In genomic region chr5:75046681-75047321, GRCm38 (mm10) we compare ENCODE assay signal across 9 mouse cellular contexts. TPM values are rescaled to one million over a fixed set of nuclear protein-coding genes. Genes with fewer than 3 reads are reported as not detected.
DNase-seq lines count a peak whose midpoint lies in the region; ATAC-seq lines count a peak whose summit lies in the region.
"Had no signal": no experiment of that assay in that cellular context is flagged by ENCODE, and none has a peak within 500 bp of the region (broad histone marks: within the 10 kb centered on the region; RNA-seq: fewer than 3 reads in every experiment).

No protein-coding gene starts in this region.

- no peak overlapping the region for H3K9ac ChIP-seq in lung, embryonic 15.5 days
- no peak overlapping the region for H3K9ac ChIP-seq in forebrain, embryonic 12.5 days

- no peak for ATAC-seq in lung, embryonic 15.5 days (ENCODE audit: borderline replicate concordance, extremely low read depth, low FRiP score, low TSS enrichment)
- ATAC-seq in forebrain, embryonic 12.5 days (ENCODE audit: low FRiP score): no peak

- H3K36me3 ChIP-seq in lung, embryonic 15.5 days: 0 out of 2 replicates have a peak, but pooled peaks cover under 1% of the 10 kb centered on the region
- 0 out of 2 replicates have a peak, but pooled peaks cover under 1% of the 10 kb centered on the region for H3K36me3 ChIP-seq in forebrain, embryonic 12.5 days (replicated peaks)

- no peak overlapping the region for H3K27ac ChIP-seq in lung, embryonic 15.5 days
- no peak overlapping the region for H3K27ac ChIP-seq in forebrain, embryonic 12.5 days

- H3K4me1 ChIP-seq in lung, embryonic 15.5 days: peaks cover 5% of the 10 kb centered on the region
- H3K4me1 ChIP-seq in forebrain, embryonic 12.5 days: peaks cover 14% of the 10 kb centered on the region

- H3K27me3 ChIP-seq in lung, embryonic 15.5 days: no peaks in the 10 kb centered on the region
- peaks cover 19% of the 10 kb centered on the region for H3K27me3 ChIP-seq in forebrain, embryonic 12.5 days

- intact Hi-C loops in heart, postnatal 14 days (cut with DNase I): loop anchor here (2.0 kb wide), 1 partner anchor 72 kb away; no protein-coding TSS in a partner anchor

- H3K9me3 ChIP-seq in lung, embryonic 15.5 days: no peaks in the 10 kb centered on the region
- no peaks in the 10 kb centered on the region for H3K9me3 ChIP-seq in forebrain, embryonic 12.5 days

- DNase-seq in left cerebral cortex, adult 18-20 months (ENCODE audit: low spot score in 2 of 2): peak; percentile 57
- no peak for DNase-seq in left cerebral cortex, adult 11 months (ENCODE audit: low spot score)
- DNase-seq in brain, adult 2 months (ENCODE audit: low read depth, low spot score): peak; percentile 86
- DNase-seq in heart, postnatal 14 days: peak; percentile 49 to 68
- no peak for DNase-seq in spleen, postnatal 36 days (ENCODE audit: low spot score in 2 of 2)
- no peak for DNase-seq in frontal cortex, postnatal 10 days (ENCODE audit: low spot score in 2 of 2)

- 36% methylated on average over 15 of the region's 15 CpGs for WGBS in lung, embryonic 15.5 days
- WGBS in forebrain, embryonic 12.5 days: 61% methylated on average over 15 of the region's 15 CpGs

- H3K4me3 ChIP-seq in lung, embryonic 15.5 days: no peak overlapping the region
- no peak overlapping the region for H3K4me3 ChIP-seq in forebrain, embryonic 12.5 days (replicated peaks)

- peak overlapping the region; percentile 38 for H3K4me2 ChIP-seq in lung, embryonic 15.5 days
- no peak overlapping the region for H3K4me2 ChIP-seq in forebrain, embryonic 12.5 days

RNA-seq across cellular contexts. Expression of gene Chic2, which starts 2.2 kb away (rescaled TPM):
- 10 to 100 TPM; 19.5 to 20.7 TPM for total RNA-seq in left cerebral cortex, adult 18-20 months (2021)
- 10 to 100 TPM; 22.2 to 23.5 TPM for total RNA-seq in heart, postnatal 14 days (2021)
- 36.0 and 36.1 TPM in 2 replicates for polyA plus RNA-seq in lung, embryonic 15.5 days (2015; fragmentation: Nextera tagmentation; extraction: Ambion mirVana)
- polyA plus RNA-seq in forebrain, embryonic 12.5 days (2016; fragmentation: Nextera tagmentation; extraction: Ambion mirVana): 48.5 and 53.7 TPM in 2 replicates

RNA-seq across cellular contexts. Expression of gene Gsx2, which starts 28.6 kb away (rescaled TPM):
- under 1 TPM in 1 of 2 experiments, not detected in 1; 0.33 TPM for total RNA-seq in left cerebral cortex, adult 18-20 months (2021)
- not detected for total RNA-seq in heart, postnatal 14 days (2021)
- not detected in 2 replicates for polyA plus RNA-seq in lung, embryonic 15.5 days (2015; fragmentation: Nextera tagmentation; extraction: Ambion mirVana)
- 17.9 and 31.3 TPM in 2 replicates for polyA plus RNA-seq in forebrain, embryonic 12.5 days (2016; fragmentation: Nextera tagmentation; extraction: Ambion mirVana)
- polyA plus RNA-seq: liver, embryonic 16.5 days had no signal

Comparison
In these comparisons a context has a peak if more than half of its experiments do, and no peak if none do; other contexts are left out.
1. DNase-seq: peak in left cerebral cortex, adult 18-20 months (2 of 2), brain, adult 2 months (single experiment) and heart, postnatal 14 days (2 of 2); none in left cerebral cortex, adult 11 months (single experiment), spleen, postnatal 36 days (0 of 2) and frontal cortex, postnatal 10 days (0 of 2).